Mouse (Mus musculus) midbrain, embryonic 12.5 days (tissue): ENCODE results near the gene Il17a. TPM values are rescaled to one million over a fixed set of nuclear protein-coding genes. Genes with fewer than 3 reads are reported as not detected.
"Not testable (repeated sequence)": the region's sequence is repeated elsewhere in the genome, so short reads cannot be mapped to it uniquely, and the experiment has no call there.

Experiments
- ATAC-seq: fragments of 200-750 bp; cut with Nextera tagmentation; 2 replicates; pipeline ENCODE4 v1.8.0; 2017; ENCODE audit warnings: low read depth, moderate TSS enrichment, moderate library complexity; ENCODE audit not compliant: low FRiP score
- H3K27ac ChIP-seq: fragments of 300-500 bp; sonication (generic); replicated peaks from 2 replicates; pipeline ENCODE4 v1.5.1; 2016; ENCODE audit warnings: mild to moderate bottlenecking
- H3K27me3 ChIP-seq: fragments of 300-500 bp; sonication (generic); 2 replicates; pipeline ENCODE4 v1.6.1; 2016; ENCODE audit warnings: mild to moderate bottlenecking
- H3K36me3 ChIP-seq: fragments of 300-500 bp; sonication (generic); 2 replicates; pipeline ENCODE4 v1.6.1; 2016
- H3K4me1 ChIP-seq: fragments of 300-500 bp; sonication (generic); 2 replicates; pipeline ENCODE4 v1.6.1; 2016
- H3K4me2 ChIP-seq: fragments of 300-500 bp; sonication (generic); replicated peaks from 2 replicates; pipeline ENCODE4 v1.6.1; 2016; ENCODE audit warnings: mild to moderate bottlenecking, moderate library complexity
- H3K4me3 ChIP-seq: fragments of 300-500 bp; sonication (generic); 2 replicates; pipeline ENCODE4 v1.5.1; 2016; ENCODE audit warnings: mild to moderate bottlenecking
- H3K9ac ChIP-seq: fragments of 300-500 bp; sonication (generic); replicated peaks from 2 replicates; pipeline ENCODE4 v1.6.1; 2016; ENCODE audit warnings: mild to moderate bottlenecking, moderate library complexity
- H3K9me3 ChIP-seq: fragments of 300-500 bp; sonication (generic); 2 replicates; pipeline ENCODE4 v1.6.1; 2016; ENCODE audit warnings: mild to moderate bottlenecking
- WGBS: fragments of 180-500 bp; shearing (Covaris S2); methylation state at CpG from one replicate; pipeline ENCODE4 v1.1.7; 2016; 5-methylcytosine and 5-hydroxymethylcytosine counted together
- microRNA counts: library from miRNA; unstranded; fragments of <30 nt; microRNA quantifications from one replicate; lab custom pipeline; 2017
- microRNA-seq: library from miRNA; unstranded; fragments of <30 nt; microRNA quantifications from one replicate; pipeline ENCODE4, GENCODE M21; 2017
- polyA plus RNA-seq: library from polyadenylated mRNA; unstranded; fragments of >200 nt; fragmentation: Nextera tagmentation; extraction: Ambion mirVana; gene quantifications from 2 replicates; pipeline ENCODE4 v1.2.1, GENCODE M21; 2016

Gene Il17a
- polyA plus RNA-seq, 1 experiment from 2014 or later: not detected

DNA sequence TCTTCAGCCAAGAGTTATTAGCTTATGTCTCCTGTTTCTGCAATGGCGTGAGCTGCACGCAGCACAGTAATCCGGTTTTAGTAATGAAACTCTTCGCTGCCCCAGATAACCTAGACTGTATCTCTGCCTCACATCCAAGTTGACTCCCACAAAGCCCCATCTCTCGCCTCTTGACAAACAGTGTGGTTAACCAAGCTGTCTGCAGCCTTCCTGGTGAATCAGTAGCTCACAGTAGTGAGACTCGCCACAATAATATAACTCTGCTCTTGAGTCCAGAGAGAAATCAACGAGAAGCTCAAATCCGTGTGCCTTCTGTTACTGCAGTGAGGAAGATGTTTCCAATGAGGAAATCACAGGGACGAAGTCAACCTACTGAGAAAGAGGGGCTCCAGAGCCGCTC, 23.7 kb downstream of the Il17a start:
- no peak overlapping the region for H3K4me3 ChIP-seq
- H3K36me3 ChIP-seq: no peaks in the 10 kb centered on the region
- H3K4me2 ChIP-seq: no peak overlapping the region
- no peak for ATAC-seq
- no peaks in the 10 kb centered on the region for H3K9me3 ChIP-seq
- 88% methylated on average over 10 of the region's 10 CpGs for WGBS
- no peaks in the 10 kb centered on the region for H3K27me3 ChIP-seq
- H3K27ac ChIP-seq: no peak overlapping the region
- no peak overlapping the region for H3K9ac ChIP-seq
- no peaks in the 10 kb centered on the region for H3K4me1 ChIP-seq

DNA sequence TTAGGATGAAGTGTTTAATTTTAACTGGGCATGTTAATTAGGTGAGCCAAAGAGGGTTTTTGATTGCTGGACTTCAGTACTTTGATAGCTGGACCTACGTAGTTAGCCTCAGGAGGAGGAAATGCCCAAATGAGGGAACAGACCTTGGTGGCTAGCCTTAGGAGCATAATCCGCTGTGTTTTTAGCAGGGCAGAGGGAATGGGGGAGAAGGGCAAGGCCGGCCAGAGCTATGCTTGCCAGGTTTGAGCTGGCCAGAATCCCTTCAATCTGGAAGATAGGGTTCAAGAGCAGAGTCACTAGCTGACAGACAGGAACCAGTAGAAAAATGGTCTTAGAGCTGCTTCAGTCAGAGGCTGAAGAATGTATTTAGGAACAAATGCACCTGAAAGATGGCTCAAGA, 26.9 kb downstream of the Il17a start:
- no peak overlapping the region for H3K9ac ChIP-seq
- H3K36me3 ChIP-seq: no peaks in the 10 kb centered on the region
- H3K27me3 ChIP-seq: no peaks in the 10 kb centered on the region
- no peaks in the 10 kb centered on the region for H3K9me3 ChIP-seq
- 93% methylated on average over 3 of the region's 3 CpGs for WGBS
- no peak overlapping the region for H3K4me2 ChIP-seq
- H3K27ac ChIP-seq: no peak overlapping the region
- ATAC-seq: no peak
- H3K4me3 ChIP-seq: no peak overlapping the region
- no peaks in the 10 kb centered on the region for H3K4me1 ChIP-seq

DNA sequence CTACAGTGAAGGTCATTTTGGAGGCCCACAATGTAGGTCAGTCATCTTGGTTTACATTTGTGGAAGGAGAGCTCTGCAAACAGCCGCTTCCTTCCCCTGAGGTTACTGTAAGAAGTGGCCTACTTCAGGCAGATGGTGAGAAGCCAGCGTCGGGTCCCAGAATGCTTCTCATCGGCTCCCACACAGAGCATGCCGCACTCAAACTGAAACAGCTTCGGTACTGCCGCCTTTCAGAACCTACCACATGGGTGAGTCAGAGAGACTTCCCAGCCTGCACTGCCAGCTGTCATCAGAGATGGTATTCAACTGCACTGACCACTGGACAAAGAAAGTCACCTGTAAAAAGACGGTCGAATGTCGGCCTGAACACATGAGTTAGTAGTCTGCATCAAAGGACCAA, 29.1 kb downstream of the Il17a start:
- Histone ChIP-seq H3K4me3 (no peak overlapping the region), H3K27ac (no peak overlapping the region), H3K27me3 (no peaks in the 10 kb centered on the region), H3K4me1 (no peaks in the 10 kb centered on the region), H3K4me2 (no peak overlapping the region), H3K9me3 (no peaks in the 10 kb centered on the region), H3K9ac (no peak overlapping the region), H3K36me3 (no peaks in the 10 kb centered on the region)
- WGBS: 91% methylated on average over 10 of the region's 10 CpGs
- ATAC-seq: no peak

DNA sequence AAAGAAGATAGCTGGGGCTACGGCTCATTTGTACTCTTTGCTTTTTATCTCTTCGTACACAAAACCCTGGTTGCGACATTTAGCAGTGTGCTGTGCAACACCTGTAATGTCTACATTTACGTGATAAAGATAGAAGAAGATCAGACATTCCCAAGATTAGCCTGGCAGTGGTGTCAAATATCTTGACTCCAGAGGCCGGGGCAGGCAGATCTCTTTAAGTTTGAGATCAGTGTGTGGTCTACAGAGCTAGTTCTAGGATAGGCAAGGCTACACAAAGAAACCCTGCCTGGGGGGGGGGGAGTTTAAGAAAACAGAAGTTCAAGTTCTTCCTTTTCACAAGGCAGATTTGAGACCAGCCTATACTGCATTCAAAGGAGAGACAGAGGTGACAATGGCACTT, 29.6 kb downstream of the Il17a start:
- Histone ChIP-seq H3K36me3 (no peaks in the 10 kb centered on the region), H3K27me3 (no peaks in the 10 kb centered on the region), H3K9ac (no peak overlapping the region), H3K4me2 (no peak overlapping the region), H3K27ac (no peak overlapping the region), H3K4me3 (no peak overlapping the region), H3K4me1 (no peaks in the 10 kb centered on the region), H3K9me3 (no peaks in the 10 kb centered on the region)
- ATAC-seq: no peak
- WGBS: 90% methylated on average over 5 of the region's 5 CpGs

DNA sequence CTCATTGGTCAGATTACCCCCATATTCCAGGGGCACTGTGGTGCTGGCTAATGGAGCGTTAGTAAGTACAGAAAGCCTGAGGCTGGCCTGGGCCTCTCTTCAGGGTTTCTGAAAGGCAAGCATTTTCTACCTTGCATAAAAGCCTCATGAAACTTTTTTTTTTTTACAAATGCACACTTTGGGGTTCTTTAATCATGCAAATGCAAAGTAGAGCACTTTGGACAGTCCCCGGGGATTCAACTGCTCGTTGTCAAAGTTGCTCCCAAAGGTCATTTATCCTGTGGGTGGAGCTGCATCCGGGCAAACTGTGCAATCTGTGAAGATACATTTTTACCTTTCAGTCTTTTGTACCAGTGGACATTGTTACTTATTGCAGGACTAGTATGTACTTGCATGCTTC, 30.7 kb downstream of the Il17a start:
- Histone ChIP-seq H3K4me1 (no peaks in the 10 kb centered on the region), H3K9ac (no peak overlapping the region), H3K27ac (no peak overlapping the region), H3K27me3 (no peaks in the 10 kb centered on the region), H3K4me2 (no peak overlapping the region), H3K4me3 (no peak overlapping the region), H3K9me3 (no peaks in the 10 kb centered on the region), H3K36me3 (no peaks in the 10 kb centered on the region)
- WGBS: 61% methylated on average over 4 of the region's 4 CpGs
- ATAC-seq: no peak

DNA sequence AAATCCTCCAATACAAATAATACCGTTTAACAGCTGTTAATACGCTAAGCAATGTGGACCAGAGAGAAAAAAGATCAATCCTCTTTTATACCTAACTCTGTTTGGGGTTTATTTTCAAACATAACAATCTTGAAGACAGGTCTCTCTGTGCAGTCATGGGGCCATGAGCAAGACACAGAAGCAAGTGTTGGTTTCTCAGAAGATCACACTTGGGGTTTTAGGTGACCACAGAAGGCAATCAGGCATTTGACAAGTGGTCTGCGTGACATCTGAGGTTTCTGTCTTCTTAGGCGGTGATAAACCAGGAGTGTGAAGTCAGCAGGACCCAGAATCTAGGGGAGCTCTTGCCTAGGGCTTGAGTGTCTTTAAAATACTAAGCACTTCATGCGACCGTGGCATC, 35.8 kb downstream of the Il17a start:
- Histone ChIP-seq H3K9me3 (no peaks in the 10 kb centered on the region), H3K4me1 (no peaks in the 10 kb centered on the region), H3K4me3 (no peak overlapping the region), H3K27ac (no peak overlapping the region), H3K36me3 (no peaks in the 10 kb centered on the region), H3K27me3 (no peaks in the 10 kb centered on the region), H3K9ac (no peak overlapping the region), H3K4me2 (no peak overlapping the region)
- no peak for ATAC-seq
- 86% methylated on average over 6 of the region's 6 CpGs for WGBS

DNA sequence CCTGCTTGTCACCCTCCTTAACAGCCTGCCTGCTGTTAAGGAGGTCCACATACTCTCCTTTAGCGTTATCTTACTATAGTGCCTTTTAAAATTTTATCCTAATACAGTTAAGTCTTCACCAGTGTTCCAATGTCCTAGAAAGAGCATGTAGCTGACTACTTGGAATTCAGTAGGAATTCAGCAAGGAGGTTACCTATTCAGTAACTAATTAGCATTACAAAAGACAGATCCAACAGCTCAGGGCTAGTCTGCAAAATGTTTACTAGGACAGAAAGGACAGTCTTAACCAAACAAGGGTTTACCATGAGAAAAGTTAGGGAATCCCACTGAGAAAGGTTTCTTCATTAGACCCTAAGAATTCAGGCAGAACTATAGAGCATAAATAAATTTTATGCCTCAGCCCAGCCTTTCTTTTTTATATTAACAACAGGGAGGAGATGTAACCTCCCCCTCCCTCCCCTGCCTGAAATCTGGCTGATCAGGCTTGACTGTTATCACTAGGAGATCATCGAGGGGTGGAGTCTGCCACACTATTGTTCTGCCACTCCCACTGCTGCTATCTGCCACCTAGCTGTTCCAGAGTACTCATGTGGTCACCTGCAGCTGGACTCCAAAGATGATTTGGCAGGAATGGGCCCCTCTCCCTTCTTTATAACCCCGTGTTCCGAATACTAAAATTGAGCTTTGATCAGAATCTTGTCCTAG, 43.5 kb downstream of the Il17a start:
- not testable (repeated sequence) for H3K4me1 ChIP-seq, H3K4me2 ChIP-seq, H3K27me3 ChIP-seq, H3K27ac ChIP-seq, H3K9me3 ChIP-seq, H3K9ac ChIP-seq, H3K36me3 ChIP-seq, H3K4me3 ChIP-seq, ATAC-seq
- 89% methylated on average over 4 of the region's 4 CpGs for WGBS

DNA sequence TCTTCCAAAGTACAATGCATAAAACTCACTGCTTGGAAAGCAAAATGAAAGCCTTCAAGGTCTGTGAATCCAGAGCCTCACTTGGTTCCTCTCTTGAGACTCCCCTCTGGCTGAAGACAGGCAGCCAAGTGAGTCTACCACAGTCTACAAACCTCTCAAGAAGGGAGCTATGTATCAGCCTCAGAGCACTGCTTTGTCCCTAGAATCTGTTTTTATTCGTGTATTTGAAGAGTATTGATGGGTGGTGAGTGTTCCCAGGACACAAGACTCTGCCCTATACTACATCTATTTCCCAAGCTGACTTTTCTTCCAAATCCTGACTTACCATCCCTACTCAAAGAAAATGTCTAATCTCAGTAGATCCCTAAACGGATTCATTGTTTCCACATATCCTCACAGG, 47.7 kb downstream of the Il17a start:
- H3K27me3 ChIP-seq: no peaks in the 10 kb centered on the region
- no peaks in the 10 kb centered on the region for H3K36me3 ChIP-seq
- no peaks in the 10 kb centered on the region for H3K4me1 ChIP-seq
- H3K9me3 ChIP-seq: peaks cover 3% of the 10 kb centered on the region; the same call in 1 of the 2 replicates
- no peak for ATAC-seq
- no peak overlapping the region for H3K4me3 ChIP-seq
- H3K27ac ChIP-seq: no peak overlapping the region
- H3K9ac ChIP-seq: no peak overlapping the region
- no peak overlapping the region for H3K4me2 ChIP-seq
- 76% methylated on average over 2 of the region's 2 CpGs for WGBS

MicroRNAs encoded within 50 kb of the gene (microRNA counts, 519-probe panel; counts per million panel counts)
- microRNA mmu-miR-133b (lab: Ali Mortazavi, UCI): not detected

Small RNAs within 50 kb of the gene (microRNA-seq; reads per million reads assigned to microRNA genes)
- gene Mir133b: not detected

Other genes starting within 250 kb of the Il17a start
- gene Pkhd1, start 112.8 kb upstream of the Il17a start, polyA plus RNA-seq: not detected in 2 replicates
- 0.54 TPM in 1 of 2 replicates, not detected in the other for gene Il17f, start 59.7 kb downstream of the Il17a start, polyA plus RNA-seq
- gene Mcm3, start 89.4 kb downstream of the Il17a start, polyA plus RNA-seq: 117 and 118 TPM in 2 replicates
- 8.9 and 11.8 TPM in 2 replicates for gene Paqr8, start 159.7 kb downstream of the Il17a start, polyA plus RNA-seq
- gene Efhc1, start 220.7 kb downstream of the Il17a start, polyA plus RNA-seq: 1.8 and 2.0 TPM in 2 replicates